ENCODE assay signal across 15 mouse cellular contexts in genomic region chr11:105557285-105557684, GRCm38 (mm10). TPM values are rescaled to one million over a fixed set of nuclear protein-coding genes. Genes with fewer than 3 reads are reported as not detected.
DNase-seq lines count a peak whose midpoint lies in the region; ATAC-seq and TF ChIP-seq lines count a peak whose summit lies in the region.
"Had no signal": no experiment of that assay in that cellular context is flagged by ENCODE, and none has a peak within 500 bp of the region (broad histone marks: within the 10 kb centered on the region; RNA-seq: fewer than 3 reads in every experiment).

No protein-coding gene starts in this region.

- TF ChIP-seq CTCF in left cerebral cortex, adult 2 months (IDR thresholded peaks at IDR 0.05), result no peak

- H3K27ac ChIP-seq in lung, embryonic 15.5 days, result no peak overlapping the region
- no peak overlapping the region for H3K27ac ChIP-seq in embryonic facial prominence, embryonic 11.5 days (replicated peaks; ENCODE audit: low read depth, low read length)
- H3K27ac ChIP-seq in hindbrain, embryonic 14.5 days, result peak overlapping the region; percentile 49; the same call in 1 of the 2 replicates
- peak overlapping the region; percentile 75 for H3K27ac ChIP-seq in midbrain, embryonic 16.5 days (ENCODE audit: low read length)
- H3K27ac ChIP-seq in left cerebral cortex, adult 2 months, result no peak overlapping the region
- H3K27ac ChIP-seq: heart, embryonic 13.5 days; kidney, embryonic 15.5 days; liver, embryonic 14.5 days had no signal

- no peak overlapping the region for H3K4me3 ChIP-seq in lung, embryonic 15.5 days
- H3K4me3 ChIP-seq in embryonic facial prominence, embryonic 11.5 days (ENCODE audit: low read depth, low read length), result no peak overlapping the region
- H3K4me3 ChIP-seq in hindbrain, embryonic 14.5 days (replicated peaks; ENCODE audit: low read length), result no peak overlapping the region
- no peak overlapping the region for H3K4me3 ChIP-seq in midbrain, embryonic 16.5 days (ENCODE audit: low read depth, low read length)
- H3K4me3 ChIP-seq in left cerebral cortex, adult 2 months, result no peak overlapping the region
- H3K4me3 ChIP-seq: erythroblast, embryonic 14.5 days; heart, embryonic 13.5 days; kidney, embryonic 15.5 days had no signal

- DNase-seq in lung, postnatal 36 days, result no peak
- DNase-seq in embryonic facial prominence, embryonic 11.5 days (ENCODE audit: low spot score), result peak; percentile 43
- DNase-seq in hindbrain, embryonic 14.5 days (ENCODE audit: low spot score), result peak; percentile 50
- no peak for DNase-seq in cerebellum, postnatal 25 days
- DNase-seq in left cerebral cortex, adult 2 months (ENCODE audit: extremely low spot score in 1 of 2, low spot score in 2 of 2), result no peak
- DNase-seq in heart, adult 18-20 months, result no peak
- DNase-seq: cerebellum, adult 9-11 months; spleen, adult 18-20 months had no signal

- H3K27me3 ChIP-seq in lung, embryonic 15.5 days, result no peaks in the 10 kb centered on the region
- H3K27me3 ChIP-seq in embryonic facial prominence, embryonic 11.5 days (ENCODE audit: control insufficient read depth, insufficient read depth, low read length), result no peaks in the 10 kb centered on the region
- no peaks in the 10 kb centered on the region for H3K27me3 ChIP-seq in hindbrain, embryonic 14.5 days (ENCODE audit: control insufficient read depth, insufficient read depth, low read length)
- no peaks in the 10 kb centered on the region for H3K27me3 ChIP-seq in midbrain, embryonic 16.5 days (ENCODE audit: control insufficient read depth, insufficient read depth, low read depth, low read length)
- H3K27me3 ChIP-seq: heart, embryonic 13.5 days; kidney, embryonic 15.5 days had no signal

- peaks cover 5% of the 10 kb centered on the region; the same call in 1 of the 2 replicates for H3K4me1 ChIP-seq in lung, embryonic 15.5 days
- H3K4me1 ChIP-seq in embryonic facial prominence, embryonic 11.5 days (ENCODE audit: control insufficient read depth, insufficient read depth, low read length), result no peaks in the 10 kb centered on the region
- H3K4me1 ChIP-seq in hindbrain, embryonic 14.5 days (replicated peaks; ENCODE audit: control insufficient read depth, insufficient read depth, low read length), result peaks cover 15% of the 10 kb centered on the region
- H3K4me1 ChIP-seq in midbrain, embryonic 16.5 days (ENCODE audit: control insufficient read depth, insufficient read depth, low read length), result peaks cover 12% of the 10 kb centered on the region

- intact Hi-C loops in left cerebral cortex, adult 2 months (cut with DNase I), result no loop called here

- H3K9me3 ChIP-seq in lung, embryonic 15.5 days, result no peaks in the 10 kb centered on the region
- no peaks in the 10 kb centered on the region for H3K9me3 ChIP-seq in embryonic facial prominence, embryonic 11.5 days (replicated peaks; ENCODE audit: control insufficient read depth, low read length)
- H3K9me3 ChIP-seq in hindbrain, embryonic 14.5 days (ENCODE audit: control insufficient read depth, low read length), result no peaks in the 10 kb centered on the region
- H3K9me3 ChIP-seq in midbrain, embryonic 16.5 days (replicated peaks; ENCODE audit: control insufficient read depth, low read length, poor library complexity, severe bottlenecking), result no peaks in the 10 kb centered on the region
- H3K9me3 ChIP-seq: heart, embryonic 13.5 days; kidney, embryonic 15.5 days had no signal

- WGBS in lung, embryonic 15.5 days, result 59% methylated on average over 8 of the region's 8 CpGs
- 73% methylated on average over 8 of the region's 8 CpGs for WGBS in embryonic facial prominence, embryonic 11.5 days
- WGBS in hindbrain, embryonic 14.5 days, result 41% methylated on average over 8 of the region's 8 CpGs
- WGBS in midbrain, embryonic 16.5 days, result 39% methylated on average over 8 of the region's 8 CpGs

- H3K4me2 ChIP-seq in lung, embryonic 15.5 days, result no peak overlapping the region
- H3K4me2 ChIP-seq in embryonic facial prominence, embryonic 11.5 days (ENCODE audit: low read depth, low read length), result no peak overlapping the region
- H3K4me2 ChIP-seq in hindbrain, embryonic 14.5 days (replicated peaks), result no peak overlapping the region
- no peak overlapping the region for H3K4me2 ChIP-seq in midbrain, embryonic 16.5 days (ENCODE audit: low read length)
- H3K4me2 ChIP-seq: heart, embryonic 13.5 days; kidney, embryonic 15.5 days had no signal

- no peaks in the 10 kb centered on the region for H3K36me3 ChIP-seq in lung, embryonic 15.5 days
- no peaks in the 10 kb centered on the region for H3K36me3 ChIP-seq in embryonic facial prominence, embryonic 11.5 days (replicated peaks; ENCODE audit: control insufficient read depth, insufficient read depth, low read depth, low read length)
- no peaks in the 10 kb centered on the region for H3K36me3 ChIP-seq in hindbrain, embryonic 14.5 days (replicated peaks; ENCODE audit: control insufficient read depth, insufficient read depth)
- no peaks in the 10 kb centered on the region for H3K36me3 ChIP-seq in midbrain, embryonic 16.5 days (ENCODE audit: control insufficient read depth, insufficient read depth, low read length)
- H3K36me3 ChIP-seq: heart, embryonic 13.5 days; kidney, embryonic 15.5 days had no signal

- no peak overlapping the region for H3K9ac ChIP-seq in lung, embryonic 15.5 days
- H3K9ac ChIP-seq in embryonic facial prominence, embryonic 11.5 days (replicated peaks; ENCODE audit: low read length), result no peak overlapping the region
- H3K9ac ChIP-seq in hindbrain, embryonic 14.5 days, result 0 out of 2 replicates have a peak overlapping the region, but pooled peaks have one; percentile 20
- no peak overlapping the region for H3K9ac ChIP-seq in midbrain, embryonic 16.5 days (ENCODE audit: low read depth, low read length)
- H3K9ac ChIP-seq: kidney, embryonic 15.5 days; liver, embryonic 14.5 days had no signal

- 0 out of 2 replicates have a peak, but pooled peaks have one; percentile 27 for ATAC-seq in lung, embryonic 15.5 days (ENCODE audit: borderline replicate concordance, extremely low read depth, low FRiP score, low TSS enrichment)
- ATAC-seq in embryonic facial prominence, embryonic 11.5 days (replicated peaks; ENCODE audit: insufficient number of reproducible peaks, low FRiP score, low TSS enrichment, low read depth), result no peak
- ATAC-seq in hindbrain, embryonic 14.5 days (ENCODE audit: low FRiP score), result peak; percentile 77; the same call in 1 of the 2 replicates
- ATAC-seq in midbrain, embryonic 16.5 days, result peak; percentile 90
- ATAC-seq: CD4-positive, CD25-positive, alpha-beta regulatory T cell, adult 4 months had no signal

RNA-seq across cellular contexts. Expression of gene Tanc2, which starts 32.5 kb away (rescaled TPM):
- 13.8 and 13.9 TPM in 2 replicates for polyA plus RNA-seq in lung, embryonic 15.5 days (2015; fragmentation: Nextera tagmentation; extraction: Ambion mirVana)
- polyA plus RNA-seq in embryonic facial prominence, embryonic 11.5 days (2014; fragmentation: Nextera tagmentation; extraction: Ambion mirVana), result 10.6 and 12.1 TPM in 2 replicates
- polyA plus RNA-seq in hindbrain, embryonic 14.5 days (2014; fragmentation: Nextera tagmentation; extraction: Ambion mirVana), result 52.9 and 58.3 TPM in 2 replicates
- 44.9 and 45.8 TPM in 2 replicates for polyA plus RNA-seq in midbrain, embryonic 16.5 days (2015; fragmentation: Nextera tagmentation; extraction: Ambion mirVana)
- total RNA-seq in left cerebral cortex, adult 2 months (2021), result 100 to 1,000 TPM; 250 to 251 TPM
- total RNA-seq in heart, adult 18-20 months (2021), result 10 to 100 TPM; 10.8 to 12.3 TPM

Comparison
In these comparisons a context has a peak if more than half of its experiments do, and no peak if none do; other contexts are left out.
1. H3K27ac ChIP-seq: peak in hindbrain, embryonic 14.5 days (single experiment) and midbrain, embryonic 16.5 days (single experiment); none in lung, embryonic 15.5 days (single experiment), embryonic facial prominence, embryonic 11.5 days (single experiment) and left cerebral cortex, adult 2 months (single experiment).
2. DNase-seq: peak in embryonic facial prominence, embryonic 11.5 days (single experiment) and hindbrain, embryonic 14.5 days (single experiment); none in lung, postnatal 36 days (single experiment), cerebellum, postnatal 25 days (0 of 2), left cerebral cortex, adult 2 months (0 of 2) and heart, adult 18-20 months (0 of 2).